Mouse (Mus musculus) monocyte, adult 2 months (primary cell): ENCODE results near the gene Kbtbd4.
A peak's percentile ranks its signal among the peaks of the same experiment; 100 is the strongest.

Experiments
- DNase-seq, 2 experiments: peaks; one replicate each; pipeline ENCODE4 v3.0.0; 2022; ENCODE audit warnings: low spot score in 2 of 2, low read depth in 1 of 2

Gene Kbtbd4

DNA sequence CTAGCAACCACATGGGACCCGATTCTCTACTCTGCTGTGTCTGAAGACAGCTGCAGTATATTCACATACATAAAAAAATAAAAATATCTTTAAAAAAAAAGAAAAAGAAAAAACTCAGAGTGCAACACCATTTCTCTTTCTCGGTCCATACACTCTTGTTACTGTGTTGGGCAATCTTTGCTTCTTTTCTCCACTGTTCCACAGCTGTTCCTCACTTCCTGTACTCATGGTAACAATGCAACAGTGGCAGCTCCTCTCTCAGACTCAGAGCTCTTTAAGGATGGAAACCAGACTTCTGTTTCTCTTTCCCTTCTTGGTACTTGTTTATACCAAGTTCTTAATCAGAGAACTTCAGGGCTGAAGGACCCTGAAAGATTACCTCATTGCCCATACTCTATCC is 1.1 kb upstream of the Kbtbd4 start:
- no peak for DNase-seq

GRCm38 (mm10) chr2:90904856-90905224 is 300 bp downstream of the Kbtbd4 start:
- no peak for DNase-seq

- DNase-seq = no peak
These were observed 2.2 kb downstream of the Kbtbd4 start for GRCm38 (mm10) chr2:90906721-90907120.

GRCm38 (mm10) chr2:90910861-90911260 is 6.3 kb downstream of the Kbtbd4 start:
- DNase-seq = no peak

- DNase-seq = no peak
These were observed 7.1 kb downstream of the Kbtbd4 start for GRCm38 (mm10) chr2:90911668-90912067.

- no peak for DNase-seq
These were observed 9.1 kb downstream of the Kbtbd4 start for GRCm38 (mm10) chr2:90913671-90914070.

DNA sequence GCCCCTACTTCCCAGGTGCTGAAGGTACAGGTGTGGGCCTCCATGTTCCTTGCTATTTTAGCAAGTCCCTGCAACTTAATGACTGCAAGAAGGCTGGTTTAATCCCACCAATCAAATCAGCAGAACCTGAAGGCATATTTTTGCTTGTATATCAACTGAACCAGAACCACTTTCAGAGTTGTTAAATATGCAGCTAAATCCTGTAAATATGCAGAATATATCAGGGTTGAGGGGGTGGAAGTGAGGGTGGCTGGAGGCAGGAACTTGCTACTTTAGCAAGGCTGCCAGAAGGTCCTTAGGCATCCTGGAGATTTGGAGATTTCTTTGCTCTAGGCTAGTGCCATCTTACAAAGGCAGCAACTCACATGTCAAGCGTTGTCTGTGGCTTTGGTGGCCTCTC is 11.0 kb downstream of the Kbtbd4 start:
- DNase-seq = no peak

- no peak for DNase-seq
These were observed 12.2 kb downstream of the Kbtbd4 start for GRCm38 (mm10) chr2:90916560-90917232.

DNA sequence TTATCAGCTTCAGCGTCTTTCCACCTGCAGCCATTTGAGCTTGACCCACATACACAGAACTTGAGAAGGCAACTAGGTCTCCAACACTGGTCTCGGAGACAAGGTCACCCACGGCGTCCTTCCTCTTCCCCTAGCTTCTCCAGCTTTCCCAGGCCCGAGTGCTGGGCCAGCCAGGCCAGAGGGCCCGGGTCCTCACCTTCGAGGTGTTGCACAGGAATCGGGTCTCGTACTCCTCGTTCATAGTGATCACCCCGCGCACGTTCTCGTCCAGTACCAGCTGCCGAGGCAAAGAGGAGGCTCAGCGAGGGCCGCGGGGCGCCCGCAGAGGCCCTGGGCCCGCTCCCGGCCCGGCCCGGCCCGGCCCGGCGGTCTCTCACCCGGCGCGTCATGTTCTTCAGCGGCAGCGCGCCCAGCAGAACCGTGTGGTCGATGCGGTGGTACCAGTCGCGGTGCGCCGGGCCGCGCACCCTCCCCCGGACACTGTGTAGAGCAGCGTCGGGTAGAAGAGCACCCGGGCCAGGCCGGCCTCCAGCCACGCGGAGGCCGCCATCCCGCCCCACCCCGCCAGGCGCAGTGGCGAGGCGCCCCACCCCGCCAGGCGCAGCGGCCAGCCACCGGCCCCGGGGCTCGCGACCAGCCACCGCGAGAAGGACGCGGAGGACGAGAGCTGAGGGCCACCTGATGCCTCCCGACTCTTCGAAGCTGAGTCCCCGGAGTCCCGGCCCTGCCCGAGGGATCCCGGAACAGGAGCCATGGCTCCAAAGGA is 12.9 kb downstream of the Kbtbd4 start:
- peak; percentile 32 to 59 for DNase-seq

DNA sequence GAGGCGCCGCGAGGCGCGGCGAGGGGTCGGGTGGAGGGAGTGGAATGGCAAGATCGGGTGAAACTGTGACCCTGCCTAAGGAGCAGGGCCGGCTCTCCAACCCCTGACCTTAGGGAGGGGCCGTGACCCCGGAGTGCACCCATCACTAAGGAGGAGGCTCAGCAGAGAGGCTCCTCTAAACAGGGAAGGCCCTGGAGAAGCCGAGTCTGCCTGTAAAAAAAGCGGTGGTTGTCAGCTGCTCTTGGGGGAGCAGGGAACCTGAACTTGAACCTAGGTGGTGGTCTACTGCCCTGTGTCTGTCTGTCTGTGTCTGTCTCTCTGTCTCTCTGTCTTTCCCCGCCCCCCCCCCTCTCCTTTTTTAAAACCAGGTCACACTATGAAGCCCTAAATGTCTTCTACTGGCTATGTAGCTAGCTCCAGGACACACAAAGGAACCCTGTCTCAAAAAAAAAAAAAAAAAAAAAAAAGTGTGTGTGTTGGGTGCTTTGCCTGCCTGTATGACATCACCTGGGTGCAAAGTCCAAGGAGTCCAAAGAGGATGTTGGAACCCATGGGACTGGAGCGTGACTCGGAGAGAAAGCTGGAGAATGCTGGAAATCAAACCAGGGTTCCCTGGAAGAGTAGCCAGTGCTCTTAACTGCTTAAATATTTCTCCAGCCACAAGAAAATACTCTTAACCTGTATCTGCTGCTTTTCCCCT is 13.6 kb downstream of the Kbtbd4 start:
- DNase-seq = no peak

- DNase-seq = no peak
These were observed 16.6 kb downstream of the Kbtbd4 start for GRCm38 (mm10) chr2:90921178-90921577.

- no peak for DNase-seq
These were observed 18.1 kb downstream of the Kbtbd4 start for GRCm38 (mm10) chr2:90922636-90923035.

DNA sequence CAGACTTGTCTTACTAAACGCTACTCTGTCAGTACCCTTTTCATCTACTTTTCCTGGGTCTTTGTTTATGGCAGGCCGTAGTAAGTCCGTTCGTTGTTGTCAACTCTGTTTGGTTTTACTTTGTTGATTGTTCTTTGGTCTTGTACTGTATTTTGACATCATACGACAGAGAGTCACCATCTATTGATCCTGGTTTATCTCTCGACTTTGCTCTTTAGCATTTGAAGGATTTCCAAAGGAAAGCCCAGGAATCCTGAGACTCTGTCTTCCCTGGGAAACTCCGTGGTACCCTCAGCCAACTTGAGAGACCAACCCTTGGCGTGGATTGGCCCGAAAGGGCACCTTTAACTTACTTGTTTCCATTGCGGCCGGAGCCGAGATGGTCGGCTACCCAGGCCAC is 24.0 kb downstream of the Kbtbd4 start:
- DNase-seq = no peak

DNA sequence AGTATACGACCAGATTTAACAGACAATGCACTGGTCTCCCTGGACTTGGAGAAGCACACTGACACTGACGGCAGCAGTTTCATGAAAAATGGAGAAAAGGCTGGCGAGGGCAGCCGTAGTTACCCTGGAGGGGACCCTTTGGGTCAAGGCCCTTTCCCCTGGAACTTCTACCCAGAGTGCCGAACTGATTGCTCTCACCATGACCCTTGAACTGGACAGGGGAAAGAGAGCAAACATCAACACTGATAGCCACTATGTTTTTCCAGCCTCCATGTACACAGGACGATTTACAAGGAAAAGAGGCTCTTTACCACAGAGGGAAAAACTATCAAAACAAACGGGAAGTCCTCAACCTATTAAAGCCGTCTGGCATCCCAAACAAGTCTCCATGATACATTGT is 27.3 kb downstream of the Kbtbd4 start:
- no peak for DNase-seq

- DNase-seq = no peak
These were observed 27.7 kb downstream of the Kbtbd4 start for GRCm38 (mm10) chr2:90932273-90932672.

GRCm38 (mm10) chr2:90938362-90938761 is 33.8 kb downstream of the Kbtbd4 start:
- DNase-seq = no peak

DNA sequence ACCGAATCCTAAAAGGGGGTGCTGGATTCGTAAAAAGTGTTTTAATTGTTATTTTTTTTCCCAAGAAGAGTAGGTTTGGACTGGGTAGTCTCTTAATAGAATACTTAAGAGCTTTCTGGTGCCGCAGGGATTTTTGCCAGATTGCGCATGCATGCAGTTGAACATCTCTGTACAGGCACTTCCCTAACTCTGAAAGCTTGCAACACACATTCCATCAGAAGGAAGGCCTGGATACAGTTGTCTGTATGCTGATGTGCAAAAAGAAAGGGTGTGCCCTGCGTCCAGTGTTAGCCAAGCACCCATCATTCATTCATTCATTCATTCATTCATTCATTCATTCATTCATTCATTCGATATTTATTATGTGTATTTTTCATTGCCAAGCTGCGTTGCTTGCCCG is 35.2 kb downstream of the Kbtbd4 start:
- DNase-seq = no peak

GRCm38 (mm10) chr2:90940233-90941229 is 36.0 kb downstream of the Kbtbd4 start, which contains the start of gene Celf1:
TSS of gene Celf1 (plus strand) at chr2:90940382.
- DNase-seq = peak; percentile 35 to 64

DNA sequence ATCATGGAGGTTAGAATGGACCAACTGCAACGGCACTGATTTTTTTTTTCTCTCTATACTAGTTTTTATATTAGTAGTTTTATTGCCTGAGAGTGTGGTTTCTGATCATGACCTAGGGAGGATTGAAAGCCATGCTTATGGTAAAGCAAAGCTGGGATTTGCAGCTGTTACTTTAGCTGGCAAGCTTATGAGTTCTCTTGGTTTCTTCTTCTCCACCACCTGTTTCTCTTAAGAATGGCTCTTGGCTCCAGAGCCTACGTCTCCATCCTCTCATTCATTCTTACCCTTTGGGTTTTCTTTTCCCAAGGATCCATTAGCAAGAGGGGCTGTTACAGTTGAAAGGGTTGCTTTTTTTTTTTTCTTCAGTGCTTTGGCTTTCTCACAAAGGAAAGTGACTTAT is 37.2 kb downstream of the Kbtbd4 start:
- DNase-seq = no peak

- no peak for DNase-seq
These were observed 45.6 kb downstream of the Kbtbd4 start for GRCm38 (mm10) chr2:90950149-90950548.
